Mouse (Mus musculus): ENCODE measurements at regions not wholly inside any gene's neighbourhood (a gene's known extent, or its start where the extent isn't known, plus 50 kb on each side); places are given as distances from the start of the nearest gene placed in this dataset.
"Not testable (repeated sequence)": the region's sequence is repeated elsewhere in the genome, so short reads cannot be mapped to it uniquely, and the experiment has no call there.

- not testable (repeated sequence) for DNase-seq (ENCODE audit: low read depth, low spot score)
Observed at GRCm38 (mm10) chr1:112486046-112486445, 621.3 kb upstream of the Dsel start.

- peak; percentile 28 for DNase-seq (ENCODE audit: low read depth, low spot score)
Observed at GRCm38 (mm10) chr1:112456047-112456446, 591.3 kb upstream of the Dsel start.

GRCm38 (mm10) chr1:112452390-112452789 lies 587.7 kb upstream of the Dsel start:
- no peak for DNase-seq (ENCODE audit: low read depth, low spot score)

- DNase-seq (ENCODE audit: low read depth, low spot score), result no peak
Observed at GRCm38 (mm10) chr1:112451622-112452021, 586.9 kb upstream of the Dsel start.

- DNase-seq (ENCODE audit: low read depth, low spot score), result no peak
Observed at GRCm38 (mm10) chr1:112439109-112439508, 574.4 kb upstream of the Dsel start.

GRCm38 (mm10) chr1:112416350-112417083 lies 551.8 kb upstream of the Dsel start:
- peak; percentile 8 for DNase-seq (ENCODE audit: low read depth, low spot score)

- peak; percentile 14 for DNase-seq (ENCODE audit: low read depth, low spot score)
Observed at GRCm38 (mm10) chr1:112388807-112389206, 524.1 kb upstream of the Dsel start.

- no peak for DNase-seq (ENCODE audit: low read depth, low spot score)
Observed at GRCm38 (mm10) chr1:112384015-112384414, 519.3 kb upstream of the Dsel start.

- peak; percentile 37 for DNase-seq (ENCODE audit: low read depth, low spot score)
Observed at GRCm38 (mm10) chr1:112379651-112380264, 515.0 kb upstream of the Dsel start.

GRCm38 (mm10) chr1:112378660-112379059 lies 513.9 kb upstream of the Dsel start:
- peak; percentile 30 for DNase-seq (ENCODE audit: low read depth, low spot score)

GRCm38 (mm10) chr1:112355816-112356215 lies 491.1 kb upstream of the Dsel start:
- DNase-seq (ENCODE audit: low read depth, low spot score), result no peak

Data from retina, postnatal 7 days (tissue).